Mouse (Mus musculus) cerebellum, adult 9-11 months (tissue): ENCODE data around the gene Shroom1.

Source experiments
- DNase-seq: peaks from one replicate; pipeline ENCODE4 v3.0.0; 2022

Shroom1 gene

GRCm38 (mm10) chr11:53483159-53483891 lies 26.3 kb downstream of the Shroom1 start:
- DNase-seq: peak; percentile 81

- no peak for DNase-seq
Measured at GRCm38 (mm10) chr11:53485719-53486118, 28.7 kb downstream of the Shroom1 start.

GRCm38 (mm10) chr11:53486351-53486750 lies 29.3 kb downstream of the Shroom1 start:
- DNase-seq: no peak

GRCm38 (mm10) chr11:53486822-53487594 lies 30.0 kb downstream of the Shroom1 start:
- DNase-seq: peak; percentile 92

GRCm38 (mm10) chr11:53489007-53489406 lies 32.0 kb downstream of the Shroom1 start:
- no peak for DNase-seq

GRCm38 (mm10) chr11:53489421-53489820 lies 32.4 kb downstream of the Shroom1 start:
- no peak for DNase-seq

GRCm38 (mm10) chr11:53491954-53492401 lies 35.0 kb downstream of the Shroom1 start:
- no peak for DNase-seq

- no peak for DNase-seq
Measured at GRCm38 (mm10) chr11:53493243-53493955, 36.4 kb downstream of the Shroom1 start.

- no peak for DNase-seq
Measured at GRCm38 (mm10) chr11:53495417-53495816, 38.4 kb downstream of the Shroom1 start.

GRCm38 (mm10) chr11:53496946-53497345 lies 39.9 kb downstream of the Shroom1 start:
- DNase-seq: peak; percentile 66

GRCm38 (mm10) chr11:53500569-53500968 lies 43.6 kb downstream of the Shroom1 start:
- DNase-seq: no peak

GRCm38 (mm10) chr11:53502039-53502765 lies 45.2 kb downstream of the Shroom1 start:
- no peak for DNase-seq

GRCm38 (mm10) chr11:53503738-53504137 lies 46.7 kb downstream of the Shroom1 start:
- DNase-seq: no peak

GRCm38 (mm10) chr11:53504376-53504775 lies 47.4 kb downstream of the Shroom1 start:
- peak; percentile 72 for DNase-seq

- peak; percentile 99 for DNase-seq
Measured at GRCm38 (mm10) chr11:53505026-53505663, 48.1 kb downstream of the Shroom1 start.

GRCm38 (mm10) chr11:53507098-53507805 lies 50.2 kb downstream of the Shroom1 start:
- DNase-seq: no peak

- no peak for DNase-seq
Measured at GRCm38 (mm10) chr11:53508152-53508551, 51.1 kb downstream of the Shroom1 start.

- no peak for DNase-seq
Measured at GRCm38 (mm10) chr11:53508591-53508990, 51.6 kb downstream of the Shroom1 start.

GRCm38 (mm10) chr11:53510351-53510750 lies 53.3 kb downstream of the Shroom1 start:
- DNase-seq: no peak

GRCm38 (mm10) chr11:53516775-53517627 lies 60.0 kb downstream of the Shroom1 start:
- DNase-seq: no peak
